Comparison of ENCODE assay signal across 18 mouse cellular contexts in genomic region chr16:93418246-93418645, GRCm38 (mm10).
DNase-seq lines count a peak whose midpoint lies in the region; ATAC-seq and TF ChIP-seq lines count a peak whose summit lies in the region.
"Had no signal": no experiment of that assay in that cellular context is flagged by ENCODE, and none has a peak within 500 bp of the region (broad histone marks: within the 10 kb centered on the region; RNA-seq: fewer than 3 reads in every experiment).

No protein-coding gene starts in this region.

- TF ChIP-seq CTCF in midbrain, postnatal 0 days (IDR thresholded peaks at IDR 0.05) = no peak

- peaks cover 11% of the 10 kb centered on the region; the same call in 1 of the 2 replicates for H3K4me1 ChIP-seq in heart, embryonic 12.5 days (replicated peaks)
- no peaks in the 10 kb centered on the region for H3K4me1 ChIP-seq in midbrain, postnatal 0 days (ENCODE audit: insufficient read depth, low read length)
- peaks cover 3% of the 10 kb centered on the region; the same call in 1 of the 2 replicates for H3K4me1 ChIP-seq in midbrain, embryonic 11.5 days (ENCODE audit: control insufficient read depth, insufficient read depth, low read length)

- 68% methylated on average over 8 of the region's 8 CpGs for WGBS in heart, embryonic 12.5 days
- 72% methylated on average over 8 of the region's 8 CpGs for WGBS in midbrain, postnatal 0 days
- 82% methylated on average over 8 of the region's 8 CpGs for WGBS in midbrain, embryonic 11.5 days

- H3K4me2 ChIP-seq in heart, embryonic 12.5 days = no peak overlapping the region
- no peak overlapping the region for H3K4me2 ChIP-seq in midbrain, postnatal 0 days (ENCODE audit: low read depth, low read length, poor library complexity, severe bottlenecking)
- no peak overlapping the region for H3K4me2 ChIP-seq in midbrain, embryonic 11.5 days

- DNase-seq in heart, adult 11 months = peak; percentile 63
- DNase-seq in midbrain, postnatal 0 days (ENCODE audit: low spot score) = peak; percentile 38
- DNase-seq in midbrain, embryonic 11.5 days (ENCODE audit: low spot score, missing footprints) = no peak
- peak; percentile 75 for DNase-seq in liver
- no peak for DNase-seq in adrenal gland, postnatal 14 days
- DNase-seq in urinary bladder, postnatal 4 days (ENCODE audit: low spot score in 2 of 2) = no peak
- DNase-seq: adrenal gland, postnatal 10 days; cerebellum, postnatal 25 days; gastrocnemius, postnatal 10 days; kidney, adult 2 months; kidney, postnatal 25 days; right cerebral cortex, postnatal 4 days; thymus, adult 18-20 months had no signal

- H3K27me3 ChIP-seq in heart, embryonic 12.5 days (replicated peaks) = peaks cover 3% of the 10 kb centered on the region
- H3K27me3 ChIP-seq in midbrain, postnatal 0 days (ENCODE audit: insufficient read depth, low read length) = 0 out of 2 replicates have a peak, but pooled peaks cover 10% of the 10 kb centered on the region
- no peaks in the 10 kb centered on the region for H3K27me3 ChIP-seq in midbrain, embryonic 11.5 days (ENCODE audit: control insufficient read depth, insufficient read depth, low read length)

- H3K4me3 ChIP-seq in heart, embryonic 12.5 days = no peak overlapping the region
- H3K4me3 ChIP-seq in midbrain, postnatal 0 days (ENCODE audit: low read depth, low read length) = no peak overlapping the region
- H3K4me3 ChIP-seq in midbrain, embryonic 11.5 days (ENCODE audit: low read depth, low read length) = no peak overlapping the region
- H3K4me3 ChIP-seq: embryonic facial prominence, embryonic 10.5 days; midbrain, embryonic 10.5 days had no signal

- H3K9ac ChIP-seq in heart, embryonic 12.5 days = no peak overlapping the region
- no peak overlapping the region for H3K9ac ChIP-seq in midbrain, postnatal 0 days (replicated peaks; ENCODE audit: low read length, poor library complexity, severe bottlenecking)
- H3K9ac ChIP-seq in midbrain, embryonic 11.5 days (ENCODE audit: low read length) = no peak overlapping the region

- H3K9me3 ChIP-seq in heart, embryonic 12.5 days (replicated peaks) = no peaks in the 10 kb centered on the region
- H3K9me3 ChIP-seq in midbrain, postnatal 0 days (ENCODE audit: low read length) = no peaks in the 10 kb centered on the region
- no peaks in the 10 kb centered on the region for H3K9me3 ChIP-seq in midbrain, embryonic 11.5 days (ENCODE audit: control insufficient read depth, low read length)
- H3K9me3 ChIP-seq: embryonic facial prominence, embryonic 10.5 days; midbrain, embryonic 10.5 days had no signal

- ATAC-seq in heart, embryonic 12.5 days (ENCODE audit: insufficient number of reproducible peaks, low FRiP score) = no peak; the same call in 1 of the 2 replicates
- no peak for ATAC-seq in midbrain, postnatal 0 days (ENCODE audit: low FRiP score)
- ATAC-seq in midbrain, embryonic 11.5 days (ENCODE audit: low FRiP score) = no peak
- peak; percentile 61 for ATAC-seq in megakaryocyte progenitor cell, adult 5-6 weeks (replicated peaks; ENCODE audit: poor library complexity)
- ATAC-seq: lung, postnatal 0 days had no signal

- no peak overlapping the region for H3K27ac ChIP-seq in heart, embryonic 12.5 days (ENCODE audit: poor library complexity, severe bottlenecking)
- H3K27ac ChIP-seq in midbrain, postnatal 0 days (ENCODE audit: low read depth, low read length) = no peak overlapping the region
- H3K27ac ChIP-seq in midbrain, embryonic 11.5 days (ENCODE audit: low read depth, low read length) = no peak overlapping the region
- H3K27ac ChIP-seq: embryonic facial prominence, embryonic 10.5 days; midbrain, embryonic 10.5 days had no signal

- H3K36me3 ChIP-seq in heart, embryonic 12.5 days = no peaks in the 10 kb centered on the region
- no peaks in the 10 kb centered on the region for H3K36me3 ChIP-seq in midbrain, postnatal 0 days (ENCODE audit: insufficient read depth, low read length)
- no peaks in the 10 kb centered on the region for H3K36me3 ChIP-seq in midbrain, embryonic 11.5 days (ENCODE audit: control insufficient read depth, insufficient read depth, low read length)
- H3K36me3 ChIP-seq: embryonic facial prominence, embryonic 10.5 days; midbrain, embryonic 10.5 days had no signal

Comparison
In these comparisons a context has a peak if more than half of its experiments do, and no peak if none do; other contexts are left out.
1. DNase-seq: peak in heart, adult 11 months (single experiment), midbrain, postnatal 0 days (single experiment) and liver (single experiment); none in midbrain, embryonic 11.5 days (single experiment), adrenal gland, postnatal 14 days (single experiment) and urinary bladder, postnatal 4 days (0 of 2).